Mouse (Mus musculus): Measurements from ENCODE around the gene Sh2d3c. TPM values are rescaled to one million over a fixed set of nuclear protein-coding genes. Genes with fewer than 3 reads are reported as not detected.

The Sh2d3c gene
- total and polyA plus RNA-seq, 3 experiments, result 0.35 to 0.98 TPM; not detected in 1

- no peak for ATAC-seq (ENCODE audit: extremely low read depth, insufficient number of reproducible peaks, low FRiP score, poor library complexity, severe bottlenecking)
- H3K9me3 ChIP-seq (replicated peaks), result no peaks in the 10 kb centered on the region
- no peaks in the 10 kb centered on the region for H3K36me3 ChIP-seq (replicated peaks)
- no peak for DNase-seq (ENCODE audit: low spot score)
- no peak overlapping the region for H3K4me3 ChIP-seq (ENCODE audit: low read depth, low read length)
- peaks cover 15% of the 10 kb centered on the region for H3K4me1 ChIP-seq (ENCODE audit: insufficient read depth, low read depth, low read length)
- peaks cover 66% of the 10 kb centered on the region for H3K27me3 ChIP-seq (ENCODE audit: insufficient read depth, low read length)
- TF ChIP-seq CTCF (IDR thresholded peaks at IDR 0.05; ENCODE audit: low read depth, low read length), result no peak
- no peak for TF ChIP-seq GATA1 (IDR thresholded peaks at IDR 0.05; ENCODE audit: borderline replicate concordance, low read length)
- no peak for TF ChIP-seq GATA2 (IDR thresholded peaks at IDR 0.05; ENCODE audit: borderline replicate concordance, low read depth, low read length)
- TF ChIP-seq TAL1 (conservative IDR thresholded peaks at IDR 0.05; ENCODE audit: low read depth, low read length), result no peak
Observed at GRCm38 (mm10) chr2:32731911-32732310, 11.1 kb downstream of the Sh2d3c start.

GRCm38 (mm10) chr2:32732695-32733094 lies 11.8 kb downstream of the Sh2d3c start:
- DNase-seq (ENCODE audit: low spot score), result no peak
- Histone ChIP-seq H3K4me3 (ENCODE audit: low read depth, low read length) (no peak overlapping the region), H3K36me3 (replicated peaks) (no peaks in the 10 kb centered on the region), H3K27me3 (ENCODE audit: insufficient read depth, low read length) (peaks cover 71% of the 10 kb centered on the region), H3K4me1 (ENCODE audit: insufficient read depth, low read depth, low read length) (peaks cover 7% of the 10 kb centered on the region), H3K9me3 (replicated peaks) (no peaks in the 10 kb centered on the region)
- TF ChIP-seq GATA2 (IDR thresholded peaks at IDR 0.05; ENCODE audit: borderline replicate concordance, low read depth, low read length), result no peak
- TF ChIP-seq POLR2AphosphoS5 (IDR thresholded peaks at IDR 0.05; ENCODE audit: insufficient replicate concordance, low read depth, low read length), result no peak
- ATAC-seq (ENCODE audit: extremely low read depth, insufficient number of reproducible peaks, low FRiP score, poor library complexity, severe bottlenecking), result no peak

- ATAC-seq (ENCODE audit: extremely low read depth, insufficient number of reproducible peaks, low FRiP score, poor library complexity, severe bottlenecking) (no peak), DNase-seq (ENCODE audit: low spot score) (no peak)
- H3K36me3 ChIP-seq (replicated peaks), result no peaks in the 10 kb centered on the region
- H3K4me1 ChIP-seq (ENCODE audit: insufficient read depth, low read depth, low read length), result peaks cover 4% of the 10 kb centered on the region; the same call in 1 of the 2 replicates
- H3K27me3 ChIP-seq (ENCODE audit: insufficient read depth, low read length), result peaks cover 68% of the 10 kb centered on the region
- no peaks in the 10 kb centered on the region for H3K9me3 ChIP-seq (replicated peaks)
- H3K4me3 ChIP-seq (ENCODE audit: low read depth, low read length), result no peak overlapping the region
- no peak for TF ChIP-seq GATA1 (IDR thresholded peaks at IDR 0.05; ENCODE audit: borderline replicate concordance, low read length)
- TF ChIP-seq POLR2AphosphoS5 (IDR thresholded peaks at IDR 0.05; ENCODE audit: insufficient replicate concordance, low read depth, low read length), result no peak
- no peak for TF ChIP-seq GATA2 (IDR thresholded peaks at IDR 0.05; ENCODE audit: borderline replicate concordance, low read depth, low read length)
- no peak for TF ChIP-seq CTCF (IDR thresholded peaks at IDR 0.05; ENCODE audit: low read depth, low read length)
- no peak for TF ChIP-seq TAL1 (conservative IDR thresholded peaks at IDR 0.05; ENCODE audit: low read depth, low read length)
Observed at GRCm38 (mm10) chr2:32734480-32734879, 13.6 kb downstream of the Sh2d3c start.

GRCm38 (mm10) chr2:32734933-32735332 lies 14.1 kb downstream of the Sh2d3c start:
- no peaks in the 10 kb centered on the region for H3K9me3 ChIP-seq (replicated peaks)
- H3K27me3 ChIP-seq (ENCODE audit: insufficient read depth, low read length), result peaks cover 68% of the 10 kb centered on the region
- DNase-seq (ENCODE audit: low spot score) (no peak), ATAC-seq (ENCODE audit: extremely low read depth, insufficient number of reproducible peaks, low FRiP score, poor library complexity, severe bottlenecking) (no peak)
- TF ChIP-seq POLR2AphosphoS5 (IDR thresholded peaks at IDR 0.05; ENCODE audit: insufficient replicate concordance, low read depth, low read length) (no peak), GATA2 (IDR thresholded peaks at IDR 0.05; ENCODE audit: borderline replicate concordance, low read depth, low read length) (no peak), TAL1 (conservative IDR thresholded peaks at IDR 0.05; ENCODE audit: low read depth, low read length) (no peak), CTCF (IDR thresholded peaks at IDR 0.05; ENCODE audit: low read depth, low read length) (no peak), GATA1 (IDR thresholded peaks at IDR 0.05; ENCODE audit: borderline replicate concordance, low read length) (no peak)
- H3K36me3 ChIP-seq (replicated peaks), result no peaks in the 10 kb centered on the region
- peaks cover 4% of the 10 kb centered on the region; the same call in 1 of the 2 replicates for H3K4me1 ChIP-seq (ENCODE audit: insufficient read depth, low read depth, low read length)
- H3K4me3 ChIP-seq (ENCODE audit: low read depth, low read length), result no peak overlapping the region

GRCm38 (mm10) chr2:32736306-32736829 lies 15.5 kb downstream of the Sh2d3c start:
- peaks cover 71% of the 10 kb centered on the region for H3K27me3 ChIP-seq (ENCODE audit: insufficient read depth, low read length)
- DNase-seq (ENCODE audit: low spot score) (no peak), ATAC-seq (ENCODE audit: extremely low read depth, insufficient number of reproducible peaks, low FRiP score, poor library complexity, severe bottlenecking) (no peak)
- H3K36me3 ChIP-seq (replicated peaks), result no peaks in the 10 kb centered on the region
- H3K9me3 ChIP-seq (replicated peaks), result no peaks in the 10 kb centered on the region
- no peak overlapping the region for H3K4me3 ChIP-seq (ENCODE audit: low read depth, low read length)
- peaks cover 5% of the 10 kb centered on the region; the same call in 1 of the 2 replicates for H3K4me1 ChIP-seq (ENCODE audit: insufficient read depth, low read depth, low read length)
- no peak for TF ChIP-seq TAL1 (conservative IDR thresholded peaks at IDR 0.05; ENCODE audit: low read depth, low read length)
- no peak for TF ChIP-seq POLR2AphosphoS5 (IDR thresholded peaks at IDR 0.05; ENCODE audit: insufficient replicate concordance, low read depth, low read length)
- no peak for TF ChIP-seq GATA2 (IDR thresholded peaks at IDR 0.05; ENCODE audit: borderline replicate concordance, low read depth, low read length)
- no peak for TF ChIP-seq GATA1 (IDR thresholded peaks at IDR 0.05; ENCODE audit: borderline replicate concordance, low read length)
- TF ChIP-seq CTCF (IDR thresholded peaks at IDR 0.05; ENCODE audit: low read depth, low read length), result no peak

- H3K27me3 ChIP-seq (ENCODE audit: insufficient read depth, low read length), result peaks cover 73% of the 10 kb centered on the region
- H3K4me3 ChIP-seq (ENCODE audit: low read depth, low read length), result no peak overlapping the region
- no peaks in the 10 kb centered on the region for H3K36me3 ChIP-seq (replicated peaks)
- ATAC-seq (ENCODE audit: extremely low read depth, insufficient number of reproducible peaks, low FRiP score, poor library complexity, severe bottlenecking) (no peak), DNase-seq (ENCODE audit: low spot score) (no peak)
- peaks cover 8% of the 10 kb centered on the region; the same call in 1 of the 2 replicates for H3K4me1 ChIP-seq (ENCODE audit: insufficient read depth, low read depth, low read length)
- H3K9me3 ChIP-seq (replicated peaks), result no peaks in the 10 kb centered on the region
- TF ChIP-seq TAL1 (conservative IDR thresholded peaks at IDR 0.05; ENCODE audit: low read depth, low read length) (no peak), GATA1 (IDR thresholded peaks at IDR 0.05; ENCODE audit: borderline replicate concordance, low read length) (no peak), CTCF (IDR thresholded peaks at IDR 0.05; ENCODE audit: low read depth, low read length) (no peak)
Observed at GRCm38 (mm10) chr2:32737008-32737407, 16.2 kb downstream of the Sh2d3c start.

All from G1E (cell line).